ENCODE assay signal across 13 mouse cellular contexts in the genomic region with DNA sequence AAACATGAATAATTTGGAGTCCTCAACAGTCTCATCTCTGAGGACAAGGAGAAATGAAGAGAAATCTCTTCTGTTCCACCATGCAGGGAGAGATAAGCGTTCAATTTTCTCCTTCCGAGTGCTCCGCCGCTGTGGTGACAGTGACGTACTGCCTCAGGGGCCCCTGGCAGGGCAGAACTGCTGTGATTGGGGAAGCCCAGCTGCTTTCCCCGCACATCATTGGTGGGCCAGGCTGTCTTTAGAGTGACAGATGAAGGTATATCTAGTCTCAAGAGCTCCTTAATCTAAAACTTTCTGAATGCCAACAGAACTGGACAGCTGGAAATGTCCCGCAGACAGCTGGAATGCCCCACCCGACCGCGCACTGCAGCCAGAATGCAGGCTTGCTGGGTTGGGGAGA.
DNase-seq lines count a peak whose midpoint lies in the region; ATAC-seq lines count a peak whose summit lies in the region.
"Had no signal": no experiment of that assay in that cellular context is flagged by ENCODE, and none has a peak within 500 bp of the region (broad histone marks: within the 10 kb centered on the region; RNA-seq: fewer than 3 reads in every experiment).

No protein-coding gene starts in this region.

- no peak overlapping the region for H3K9ac ChIP-seq in hindbrain, embryonic 13.5 days
- no peak overlapping the region for H3K9ac ChIP-seq in neural tube, embryonic 12.5 days
- no peak overlapping the region for H3K9ac ChIP-seq in forebrain, embryonic 14.5 days (ENCODE audit: low read length)
- H3K9ac ChIP-seq: embryonic facial prominence, embryonic 12.5 days had no signal

- H3K27ac ChIP-seq in hindbrain, embryonic 13.5 days: peak overlapping the region; percentile 52; the same call in 1 of the 2 replicates
- no peak overlapping the region for H3K27ac ChIP-seq in neural tube, embryonic 12.5 days
- no peak overlapping the region for H3K27ac ChIP-seq in forebrain, embryonic 14.5 days (ENCODE audit: low read depth, low read length)
- H3K27ac ChIP-seq: embryonic facial prominence, embryonic 12.5 days had no signal

- 0 out of 2 replicates have a peak overlapping the region, but pooled peaks have one; percentile 15 for H3K4me2 ChIP-seq in hindbrain, embryonic 13.5 days
- peak overlapping the region; percentile 10; the same call in 1 of the 2 replicates for H3K4me2 ChIP-seq in neural tube, embryonic 12.5 days (replicated peaks)
- no peak overlapping the region for H3K4me2 ChIP-seq in forebrain, embryonic 14.5 days (ENCODE audit: low read length)
- H3K4me2 ChIP-seq: embryonic facial prominence, embryonic 12.5 days had no signal

- 55% methylated on average over 10 of the region's 10 CpGs for WGBS in hindbrain, embryonic 13.5 days
- 54% methylated on average over 10 of the region's 10 CpGs for WGBS in neural tube, embryonic 12.5 days
- 88% methylated on average over 10 of the region's 10 CpGs for WGBS in forebrain, embryonic 14.5 days

- no peaks in the 10 kb centered on the region for H3K27me3 ChIP-seq in hindbrain, embryonic 13.5 days
- H3K27me3 ChIP-seq in neural tube, embryonic 12.5 days (replicated peaks): no peaks in the 10 kb centered on the region
- no peaks in the 10 kb centered on the region for H3K27me3 ChIP-seq in forebrain, embryonic 14.5 days (replicated peaks; ENCODE audit: control insufficient read depth, insufficient read depth, low read length)
- H3K27me3 ChIP-seq: embryonic facial prominence, embryonic 12.5 days had no signal

- no peaks in the 10 kb centered on the region for H3K36me3 ChIP-seq in hindbrain, embryonic 13.5 days
- H3K36me3 ChIP-seq in neural tube, embryonic 12.5 days: no peaks in the 10 kb centered on the region
- no peaks in the 10 kb centered on the region for H3K36me3 ChIP-seq in forebrain, embryonic 14.5 days (ENCODE audit: control insufficient read depth, insufficient read depth, low read length)
- H3K36me3 ChIP-seq: embryonic facial prominence, embryonic 12.5 days had no signal

- 0 out of 2 replicates have a peak, but pooled peaks cover 6% of the 10 kb centered on the region for H3K9me3 ChIP-seq in hindbrain, embryonic 13.5 days
- H3K9me3 ChIP-seq in neural tube, embryonic 12.5 days: no peaks in the 10 kb centered on the region
- peaks cover 5% of the 10 kb centered on the region; the same call in 1 of the 2 replicates for H3K9me3 ChIP-seq in forebrain, embryonic 14.5 days (replicated peaks; ENCODE audit: control insufficient read depth, low read length)

- H3K4me3 ChIP-seq in hindbrain, embryonic 13.5 days: no peak overlapping the region
- H3K4me3 ChIP-seq in neural tube, embryonic 12.5 days: no peak overlapping the region
- H3K4me3 ChIP-seq in forebrain, embryonic 14.5 days (ENCODE audit: low read depth, low read length): no peak overlapping the region
- H3K4me3 ChIP-seq: embryonic facial prominence, embryonic 12.5 days had no signal

- ATAC-seq in hindbrain, embryonic 13.5 days (ENCODE audit: low FRiP score): peak; percentile 83
- peak; percentile 66; the same call in 1 of the 2 replicates for ATAC-seq in neural tube, embryonic 12.5 days (ENCODE audit: low FRiP score, low read depth)
- ATAC-seq in forebrain, embryonic 14.5 days: no peak

- peak; percentile 19 to 25 for DNase-seq in kidney, postnatal 4 days
- DNase-seq in kidney, postnatal 36 days: no peak
- DNase-seq in embryo, embryonic 9.5 days (ENCODE audit: extremely low spot score): peak; percentile 14
- no peak for DNase-seq in spleen, postnatal 36 days (ENCODE audit: low spot score in 2 of 2)
- DNase-seq in urinary bladder, postnatal 14 days (ENCODE audit: low spot score): no peak
- no peak for DNase-seq in forebrain, embryonic 14.5 days (ENCODE audit: low spot score)
- DNase-seq: kidney, adult 11 months; lung, adult 2 months; right cerebral cortex, postnatal 4 days; thymus, postnatal 14 days had no signal

- peaks cover 7% of the 10 kb centered on the region; the same call in 1 of the 2 replicates for H3K4me1 ChIP-seq in hindbrain, embryonic 13.5 days (replicated peaks)
- 0 out of 2 replicates have a peak, but pooled peaks cover 4% of the 10 kb centered on the region for H3K4me1 ChIP-seq in neural tube, embryonic 12.5 days
- H3K4me1 ChIP-seq in forebrain, embryonic 14.5 days (ENCODE audit: control insufficient read depth, insufficient read depth, low read length): no peaks in the 10 kb centered on the region
- H3K4me1 ChIP-seq: embryonic facial prominence, embryonic 12.5 days had no signal

Comparison
In these comparisons a context has a peak if more than half of its experiments do, and no peak if none do; other contexts are left out.
1. DNase-seq: peak in kidney, postnatal 4 days (2 of 2) and embryo, embryonic 9.5 days (single experiment); none in kidney, postnatal 36 days (0 of 2), spleen, postnatal 36 days (0 of 2), urinary bladder, postnatal 14 days (single experiment) and forebrain, embryonic 14.5 days (single experiment).